Mouse (Mus musculus) forebrain, postnatal 0 days (tissue): ENCODE data around the gene Zfp90. TPM values are rescaled to one million over a fixed set of nuclear protein-coding genes. Genes with fewer than 3 reads are reported as not detected.
A peak's percentile ranks its signal among the peaks of the same experiment; 100 is the strongest.
"Not testable (repeated sequence)": the region's sequence is repeated elsewhere in the genome, so short reads cannot be mapped to it uniquely, and the experiment has no call there.

Experiments
- ATAC-seq: fragments of 200-750 bp; cut with Nextera tagmentation; 2 replicates; pipeline ENCODE4 v1.8.0; 2017; ENCODE audit warnings: mild to moderate bottlenecking, moderate library complexity
- DNase-seq: peaks from one replicate; pipeline ENCODE4 v3.0.0-alpha.2; 2015
- H3K27ac ChIP-seq: fragments of 300-500 bp; sonication (generic); 2 replicates; pipeline ENCODE4 v1.5.1; 2014; ENCODE audit warnings: low read depth, mild to moderate bottlenecking, antibody characterized with exemption, low read length, moderate library complexity, mixed read lengths
- H3K27me3 ChIP-seq: fragments of 300-500 bp; sonication (generic); 2 replicates; pipeline ENCODE4 v1.6.1; 2014; ENCODE audit warnings: mild to moderate bottlenecking, low read length, mixed read lengths; ENCODE audit not compliant: insufficient read depth
- H3K36me3 ChIP-seq: fragments of 300-500 bp; sonication (generic); 2 replicates; pipeline ENCODE4 v1.6.1; 2014; ENCODE audit warnings: mild to moderate bottlenecking, moderate library complexity; ENCODE audit not compliant: insufficient read depth
- H3K4me1 ChIP-seq: fragments of 300-500 bp; sonication (generic); 2 replicates; pipeline ENCODE4 v1.6.1; 2014; ENCODE audit warnings: antibody characterized with exemption; ENCODE audit not compliant: insufficient read depth
- H3K4me2 ChIP-seq: fragments of 300-500 bp; sonication (generic); 2 replicates; pipeline ENCODE4 v1.6.1; 2014; ENCODE audit warnings: low read depth, mild to moderate bottlenecking, moderate library complexity
- H3K4me3 ChIP-seq: fragments of 300-500 bp; sonication (generic); 2 replicates; pipeline ENCODE4 v1.5.1; 2014; ENCODE audit warnings: low read depth, low read length, mixed read lengths
- H3K9ac ChIP-seq: fragments of 300-500 bp; sonication (generic); 2 replicates; pipeline ENCODE4 v1.6.1; 2014; ENCODE audit warnings: mild to moderate bottlenecking
- H3K9me3 ChIP-seq: fragments of 300-500 bp; sonication (generic); 2 replicates; pipeline ENCODE4 v1.6.1; 2016; ENCODE audit warnings: low read length
- CTCF ChIP-seq: sonication (generic); IDR thresholded peaks from 2 replicates; pipeline ENCODE4 v1.5.1; 2016; ENCODE audit warnings: antibody characterized with exemption, control low read depth, low read depth
- WGBS: fragments of 180-500 bp; shearing (Covaris S2); extraction: QIAGEN DNeasy Blood & Tissue Kit; methylation state at CpG from one replicate; pipeline ENCODE4 v1.1.7; 2014; 5-methylcytosine and 5-hydroxymethylcytosine counted together
- polyA plus RNA-seq: library from polyadenylated mRNA; unstranded; fragments of >200 nt; fragmentation: Nextera tagmentation; extraction: Ambion mirVana; gene quantifications from 2 replicates; pipeline ENCODE4 v1.2.1, GENCODE M21; 2015
- total RNA-seq: library from RNA; depleted of rRNA; stranded (reverse); fragments of >200 nt; gene quantifications from 2 replicates; pipeline ENCODE4 v1.2.3, GENCODE M21; 2014

Gene Zfp90
- total and polyA plus RNA-seq, 2 experiments from 2014 or later, result 36.7 to 38.0 TPM

DNA sequence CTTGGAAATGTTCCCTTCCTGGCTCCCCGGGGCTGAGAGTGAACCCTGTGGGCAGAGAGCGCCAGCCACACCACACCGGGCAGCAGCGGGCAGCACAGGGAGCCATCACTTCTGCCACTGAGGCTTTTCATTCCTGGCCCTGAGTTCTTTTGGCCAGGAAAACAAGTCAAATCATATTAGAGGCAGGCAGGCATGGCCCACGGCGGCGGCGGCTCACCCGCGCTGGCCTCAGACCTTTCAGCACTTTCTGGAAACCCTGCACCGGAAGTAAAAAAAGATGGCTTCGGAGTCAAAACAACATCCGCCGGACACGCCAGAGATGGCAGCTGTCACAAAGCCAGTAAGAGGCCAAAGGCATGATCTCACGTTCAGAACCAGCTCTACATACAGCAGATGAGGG lies 9.3 kb upstream of the Zfp90 start:
- Histone ChIP-seq H3K4me3 (no peak overlapping the region), H3K9ac (no peak overlapping the region), H3K4me2 (no peak overlapping the region), H3K27me3 (no peaks in the 10 kb centered on the region), H3K36me3 (no peaks in the 10 kb centered on the region), H3K9me3 (no peaks in the 10 kb centered on the region), H3K4me1 (no peaks in the 10 kb centered on the region), H3K27ac (no peak overlapping the region)
- no peak for TF ChIP-seq CTCF
- WGBS, result 82% methylated on average over 16 of the region's 16 CpGs
- no peak for DNase-seq
- ATAC-seq, result no peak

DNA sequence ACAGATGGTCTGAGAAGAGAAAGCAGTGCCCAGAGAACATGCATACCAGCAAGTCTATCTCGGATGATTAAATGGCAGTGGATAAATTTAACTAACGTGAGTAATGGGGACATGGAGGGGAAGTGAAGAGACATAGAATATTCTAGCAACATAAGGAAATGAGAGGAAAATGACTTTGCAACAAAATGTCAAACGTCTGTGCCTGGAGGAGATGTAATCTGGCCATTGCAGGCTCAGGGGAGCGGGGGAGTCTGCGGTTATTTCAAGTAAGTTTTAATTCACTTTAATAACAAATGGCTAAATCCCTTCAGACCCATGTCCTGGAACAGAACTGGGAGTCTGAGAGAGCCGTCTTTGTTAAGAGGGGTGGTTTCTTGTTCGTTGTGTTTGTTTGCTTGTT lies 5.1 kb upstream of the Zfp90 start:
- H3K4me2 ChIP-seq, result no peak overlapping the region
- no peak for TF ChIP-seq CTCF
- H3K36me3 ChIP-seq, result no peaks in the 10 kb centered on the region
- H3K4me3 ChIP-seq, result no peak overlapping the region
- H3K4me1 ChIP-seq, result no peaks in the 10 kb centered on the region
- no peaks in the 10 kb centered on the region for H3K9me3 ChIP-seq
- no peak overlapping the region for H3K27ac ChIP-seq
- H3K27me3 ChIP-seq, result no peaks in the 10 kb centered on the region
- WGBS, result 62% methylated on average over 7 of the region's 7 CpGs
- no peak for DNase-seq
- ATAC-seq, result no peak
- no peak overlapping the region for H3K9ac ChIP-seq

DNA sequence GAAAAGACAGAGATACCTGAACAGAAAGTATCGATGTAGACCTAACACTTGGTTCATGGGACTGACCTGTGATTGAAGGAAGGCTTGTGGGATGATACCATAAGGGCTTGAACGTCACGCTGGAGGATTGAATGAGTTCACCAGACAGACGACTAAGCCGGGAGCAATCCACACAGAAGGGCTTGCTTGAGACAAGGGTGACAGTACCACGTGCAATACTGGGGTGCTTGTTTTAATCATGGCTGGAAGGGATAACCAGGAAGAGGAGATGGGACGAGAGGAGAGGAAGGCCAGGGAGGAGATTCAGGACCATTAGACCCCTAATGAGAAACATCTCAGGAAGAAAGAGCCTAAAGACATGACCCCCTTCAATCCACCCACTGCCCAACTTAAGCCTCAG lies 4.6 kb upstream of the Zfp90 start:
- no peak for DNase-seq
- no peak for ATAC-seq
- TF ChIP-seq CTCF, result no peak
- H3K27me3 ChIP-seq, result no peaks in the 10 kb centered on the region
- H3K4me1 ChIP-seq, result no peaks in the 10 kb centered on the region
- no peak overlapping the region for H3K4me2 ChIP-seq
- H3K9ac ChIP-seq, result no peak overlapping the region
- no peak overlapping the region for H3K4me3 ChIP-seq
- H3K36me3 ChIP-seq, result no peaks in the 10 kb centered on the region
- 75% methylated on average over 7 of the region's 7 CpGs for WGBS
- no peaks in the 10 kb centered on the region for H3K9me3 ChIP-seq
- H3K27ac ChIP-seq, result no peak overlapping the region

DNA sequence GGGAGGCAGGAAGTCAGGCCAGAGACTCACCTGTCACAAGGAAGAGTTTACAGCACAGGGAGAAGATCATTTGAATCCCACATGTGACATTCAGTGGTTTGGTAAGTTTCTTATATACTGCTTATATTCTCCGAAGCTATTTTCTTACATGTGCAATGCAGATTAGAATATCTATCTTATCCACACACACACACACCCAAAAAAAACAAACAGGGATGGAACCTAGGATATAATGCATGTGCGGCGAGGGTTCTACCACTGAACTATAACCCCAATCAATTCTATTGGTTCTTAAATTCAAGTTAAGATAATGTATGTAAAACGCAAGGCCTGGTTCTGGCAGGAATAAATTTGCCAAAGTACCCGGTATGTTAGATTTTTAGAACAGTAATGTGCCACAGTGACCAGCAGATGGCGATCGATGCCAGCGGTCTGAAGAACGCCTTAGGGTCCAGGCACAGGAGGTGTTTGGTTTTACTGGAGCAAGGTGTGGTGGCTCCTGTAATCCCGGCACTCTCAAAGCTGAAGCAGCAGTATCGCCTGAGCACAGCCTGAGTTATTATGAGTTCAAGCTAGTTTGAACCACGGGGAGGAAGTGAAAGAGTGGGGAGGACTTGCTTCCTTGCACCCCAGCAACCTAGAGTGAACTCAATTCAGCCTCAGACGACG lies 3.2 kb upstream of the Zfp90 start:
- no peak for ATAC-seq
- Histone ChIP-seq H3K4me2 (no peak overlapping the region), H3K27me3 (no peaks in the 10 kb centered on the region), H3K4me3 (no peak overlapping the region), H3K9me3 (no peaks in the 10 kb centered on the region), H3K4me1 (peaks cover 4% of the 10 kb centered on the region), H3K9ac (no peak overlapping the region), H3K27ac (no peak overlapping the region), H3K36me3 (no peaks in the 10 kb centered on the region)
- peak; percentile 83 for DNase-seq
- TF ChIP-seq CTCF, result peak; percentile 86
- 21% methylated on average over 14 of the region's 14 CpGs for WGBS

DNA sequence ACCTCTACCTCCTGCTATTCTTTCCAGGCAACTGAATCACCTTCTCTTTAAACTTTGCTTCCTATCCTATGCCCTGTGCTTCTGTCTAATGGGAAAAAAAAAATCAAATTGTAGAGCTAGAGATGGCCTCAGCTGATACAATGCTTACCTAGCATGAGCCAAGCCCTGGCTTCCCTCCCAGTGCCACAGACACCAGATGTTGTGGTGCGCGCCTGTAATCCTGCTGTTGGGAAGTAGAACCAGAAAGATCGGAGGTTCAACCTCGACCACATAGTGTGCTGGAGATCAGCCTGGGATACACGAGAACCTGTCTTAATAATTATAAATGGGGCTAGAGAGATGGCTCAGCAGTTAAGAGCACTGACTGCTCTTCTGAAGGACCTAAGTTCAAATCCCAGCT lies 2.6 kb downstream of the Zfp90 start:
- no peak for DNase-seq
- 97% methylated on average over 5 of the region's 5 CpGs for WGBS
- Histone ChIP-seq H3K36me3 (peaks cover 45% of the 10 kb centered on the region), H3K9me3 (0 out of 2 replicates have a peak, but pooled peaks cover 4% of the 10 kb centered on the region), H3K27ac (no peak overlapping the region), H3K4me1 (peaks cover 4% of the 10 kb centered on the region), H3K27me3 (no peaks in the 10 kb centered on the region), H3K4me2 (no peak overlapping the region), H3K4me3 (no peak overlapping the region), H3K9ac (no peak overlapping the region)
- ATAC-seq, result no peak
- TF ChIP-seq CTCF, result no peak

DNA sequence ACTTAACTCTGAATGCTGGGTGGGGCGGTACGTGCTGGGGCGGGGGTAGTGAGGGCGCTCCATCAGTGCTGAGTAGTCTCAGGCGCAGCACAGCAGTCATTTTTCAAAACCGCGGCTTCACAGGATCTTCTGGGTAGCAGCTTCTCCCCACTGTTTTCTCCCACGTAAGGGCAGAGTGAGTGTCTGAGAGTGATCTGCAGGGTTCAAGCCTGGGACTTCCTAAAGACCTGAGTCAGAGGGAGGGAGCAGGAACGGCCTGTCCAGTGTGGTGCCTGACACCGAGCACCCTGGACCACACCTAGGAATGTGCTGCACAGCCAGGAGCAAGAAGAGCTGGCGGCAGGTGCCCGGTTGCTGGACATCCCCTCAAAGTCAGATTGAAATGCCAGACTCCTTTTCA lies 16.0 kb downstream of the Zfp90 start:
- DNase-seq (no peak), ATAC-seq (no peak)
- Histone ChIP-seq H3K4me3 (no peak overlapping the region), H3K9ac (no peak overlapping the region), H3K9me3 (0 out of 2 replicates have a peak, but pooled peaks cover 6% of the 10 kb centered on the region), H3K27ac (no peak overlapping the region), H3K36me3 (peaks cover 15% of the 10 kb centered on the region), H3K27me3 (no peaks in the 10 kb centered on the region), H3K4me2 (no peak overlapping the region), H3K4me1 (no peaks in the 10 kb centered on the region)
- no peak for TF ChIP-seq CTCF
- WGBS, result 38% methylated on average over 12 of the region's 12 CpGs

DNA sequence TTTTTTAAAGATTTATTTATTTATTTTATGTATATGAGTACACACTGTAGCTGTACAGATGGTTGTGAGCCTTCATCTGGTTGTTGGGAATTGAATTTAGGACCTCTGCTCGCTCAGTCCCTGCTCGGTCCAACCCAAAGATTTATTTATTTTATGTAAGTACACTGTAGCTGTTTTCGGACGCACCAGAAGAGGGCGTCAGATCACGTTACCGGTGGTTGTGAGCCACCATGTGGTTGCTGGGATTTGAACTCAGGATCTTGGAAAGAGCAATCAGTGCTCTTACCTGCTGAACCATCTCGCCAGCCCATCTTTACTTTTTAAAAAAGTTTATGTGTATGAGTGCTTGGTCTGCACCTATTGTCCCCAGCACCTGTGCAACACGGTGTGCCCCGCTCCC lies 16.8 kb downstream of the Zfp90 start:
- H3K4me3 ChIP-seq, H3K9ac ChIP-seq, H3K4me1 ChIP-seq, H3K27ac ChIP-seq, ATAC-seq, H3K4me2 ChIP-seq, DNase-seq, H3K27me3 ChIP-seq, H3K36me3 ChIP-seq, H3K9me3 ChIP-seq: not testable (repeated sequence)
- WGBS, result 69% methylated on average over 10 of the region's 10 CpGs
